Comparison of ENCODE assay signal across 8 mouse cellular contexts in the genomic region with DNA sequence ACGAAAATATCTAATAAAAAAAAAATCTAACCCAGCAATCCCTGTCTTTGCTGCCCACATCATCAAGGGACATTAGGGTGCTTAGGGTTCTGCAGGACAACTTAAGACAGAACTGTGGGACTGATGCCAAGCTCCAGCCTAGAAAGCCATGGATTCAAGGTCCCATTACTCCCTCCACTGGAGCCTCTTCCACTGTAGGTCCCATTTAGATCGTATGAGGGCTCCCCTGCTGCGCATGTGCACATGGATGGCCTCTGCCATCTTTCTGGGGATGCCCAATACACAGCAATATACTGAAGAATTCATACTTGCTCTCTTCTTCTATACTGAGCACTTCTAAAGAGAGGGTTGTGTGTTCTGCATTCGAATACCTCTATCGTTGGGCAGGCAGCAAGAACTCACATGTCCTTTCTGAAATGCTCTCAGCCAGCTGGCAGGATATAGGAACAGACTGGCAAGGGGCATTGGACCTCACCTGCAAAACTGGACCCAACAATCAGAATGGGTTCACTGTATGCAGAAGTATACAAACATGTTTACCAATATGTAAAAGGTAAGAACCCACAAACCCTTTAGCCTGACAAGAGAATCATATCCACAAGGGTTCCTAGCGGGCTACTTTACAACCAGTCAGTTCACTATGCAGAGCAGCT. TPM values are rescaled to one million over a fixed set of nuclear protein-coding genes. Genes with fewer than 3 reads are reported as not detected.
DNase-seq lines count a peak whose midpoint lies in the region; ATAC-seq and TF ChIP-seq lines count a peak whose summit lies in the region.

No protein-coding gene starts in this region.

- TF ChIP-seq POLR2A in bone marrow macrophage, adult 2 months (IDR thresholded peaks at IDR 0.05; ENCODE audit: borderline replicate concordance, low read depth, low read length) = no peak

- no peak for ATAC-seq in forebrain, embryonic 14.5 days
- ATAC-seq in liver, embryonic 15.5 days (ENCODE audit: insufficient read depth) = no peak

- peak overlapping the region; percentile 98 for H3K4me3 ChIP-seq in heart, embryonic 10.5 days
- H3K4me3 ChIP-seq in bone marrow macrophage, adult 2 months (ENCODE audit: insufficient read depth, low read length) = peak overlapping the region; percentile 98; the same call in 1 of the 2 replicates
- H3K4me3 ChIP-seq in forebrain, embryonic 14.5 days (ENCODE audit: low read depth, low read length) = peak overlapping the region; percentile 97
- peak overlapping the region; percentile 99 for H3K4me3 ChIP-seq in liver, embryonic 15.5 days (replicated peaks)

- H3K9ac ChIP-seq in forebrain, embryonic 14.5 days (ENCODE audit: low read length) = peak overlapping the region; percentile 99
- H3K9ac ChIP-seq in liver, embryonic 15.5 days = peak overlapping the region; percentile 97; the same call in 1 of the 2 replicates

- H3K36me3 ChIP-seq in heart, embryonic 10.5 days = peaks cover 9% of the 10 kb centered on the region; the same call in 1 of the 2 replicates
- H3K36me3 ChIP-seq in forebrain, embryonic 14.5 days (ENCODE audit: control insufficient read depth, insufficient read depth, low read length) = 0 out of 2 replicates have a peak, but pooled peaks cover 6% of the 10 kb centered on the region
- H3K36me3 ChIP-seq in liver, embryonic 15.5 days (replicated peaks) = 0 out of 2 replicates have a peak, but pooled peaks cover 2% of the 10 kb centered on the region

- peaks cover 25% of the 10 kb centered on the region for H3K4me1 ChIP-seq in heart, embryonic 10.5 days
- H3K4me1 ChIP-seq in bone marrow macrophage, adult 2 months (ENCODE audit: control insufficient read depth, insufficient read depth, low read length) = peaks cover 15% of the 10 kb centered on the region
- H3K4me1 ChIP-seq in forebrain, embryonic 14.5 days (ENCODE audit: control insufficient read depth, insufficient read depth, low read length) = peaks cover 16% of the 10 kb centered on the region
- peaks cover 36% of the 10 kb centered on the region for H3K4me1 ChIP-seq in liver, embryonic 15.5 days (replicated peaks)

- 86% methylated on average over 6 of the region's 6 CpGs for WGBS in heart, embryonic 10.5 days
- 84% methylated on average over 6 of the region's 6 CpGs for WGBS in forebrain, embryonic 14.5 days
- WGBS in liver, embryonic 15.5 days (ENCODE audit: insufficient replicate concordance) = 76% methylated on average over 6 of the region's 6 CpGs

- H3K27me3 ChIP-seq in heart, embryonic 10.5 days (ENCODE audit: insufficient read depth, poor library complexity, severe bottlenecking) = peaks cover 3% of the 10 kb centered on the region; the same call in 1 of the 2 replicates
- H3K27me3 ChIP-seq in forebrain, embryonic 14.5 days (replicated peaks; ENCODE audit: control insufficient read depth, insufficient read depth, low read length) = no peaks in the 10 kb centered on the region
- no peaks in the 10 kb centered on the region for H3K27me3 ChIP-seq in liver, embryonic 15.5 days

- peak overlapping the region; percentile 95 for H3K4me2 ChIP-seq in forebrain, embryonic 14.5 days (ENCODE audit: low read length)
- peak overlapping the region; percentile 87 for H3K4me2 ChIP-seq in liver, embryonic 15.5 days

- H3K27ac ChIP-seq in heart, embryonic 10.5 days = no peak overlapping the region
- no peak overlapping the region for H3K27ac ChIP-seq in bone marrow macrophage, adult 2 months (ENCODE audit: insufficient read depth, low read depth, low read length)
- no peak overlapping the region for H3K27ac ChIP-seq in forebrain, embryonic 14.5 days (ENCODE audit: low read depth, low read length)
- peak overlapping the region; percentile 91; the same call in 1 of the 2 replicates for H3K27ac ChIP-seq in liver, embryonic 15.5 days (replicated peaks)

- DNase-seq in heart, embryonic 10.5 days (ENCODE audit: low spot score) = no peak
- DNase-seq in heart, postnatal 36 days = no peak
- DNase-seq in forebrain, embryonic 14.5 days (ENCODE audit: low spot score) = no peak
- no peak for DNase-seq in spleen, postnatal 14 days (ENCODE audit: low spot score in 2 of 2)
- no peak for DNase-seq in frontal cortex, adult 2 months (ENCODE audit: extremely low spot score in 1 of 2, low spot score in 1 of 2)
- no peak for DNase-seq in kidney, adult 18-20 months

- intact Hi-C loops in heart, postnatal 36 days (cut with DNase I) = no loop called here

- no peak for TF ChIP-seq CTCF in bone marrow macrophage, adult 2 months (IDR thresholded peaks at IDR 0.05; ENCODE audit: low read depth, low read length)

- H3K9me3 ChIP-seq in heart, embryonic 10.5 days = no peaks in the 10 kb centered on the region
- no peaks in the 10 kb centered on the region for H3K9me3 ChIP-seq in forebrain, embryonic 14.5 days (replicated peaks; ENCODE audit: control insufficient read depth, low read length)
- H3K9me3 ChIP-seq in liver, embryonic 15.5 days (replicated peaks) = no peaks in the 10 kb centered on the region

RNA-seq across cellular contexts. Expression of gene Gm20518, which starts 1.7 kb away (rescaled TPM):
- polyA plus RNA-seq in heart, embryonic 10.5 days (2016; fragmentation: Nextera tagmentation; extraction: Ambion mirVana) = 0.22 and 0.25 TPM in 2 replicates
- total RNA-seq in heart, postnatal 36 days (2021) = under 1 TPM; 0.16 to 0.17 TPM
- not detected in 2 replicates for polyA plus RNA-seq in bone marrow macrophage, adult 2 months (2012; ENCODE audit: insufficient read depth, insufficient read length, missing spikeins)
- polyA plus RNA-seq in forebrain, embryonic 14.5 days (2014; fragmentation: Nextera tagmentation; extraction: Ambion mirVana) = 0.26 and 0.38 TPM in 2 replicates
- 0.03 and 0.07 TPM in 2 replicates for polyA plus RNA-seq in liver, embryonic 15.5 days (2015; fragmentation: Nextera tagmentation; extraction: Ambion mirVana)
- 2.3 and 2.7 TPM in 2 replicates for polyA plus RNA-seq in frontal cortex, adult 2 months (2012; rRNA removed)

RNA-seq across cellular contexts. Expression of gene Tssk1, which starts 4.2 kb away (rescaled TPM):
- not detected in 2 replicates for polyA plus RNA-seq in heart, embryonic 10.5 days (2016; fragmentation: Nextera tagmentation; extraction: Ambion mirVana)
- under 1 TPM; 0.11 to 0.14 TPM for total RNA-seq in heart, postnatal 36 days (2021)
- not detected in 2 replicates for polyA plus RNA-seq in bone marrow macrophage, adult 2 months (2012; ENCODE audit: insufficient read depth, insufficient read length, missing spikeins)
- 0.06 TPM in 1 of 2 replicates, not detected in the other for polyA plus RNA-seq in forebrain, embryonic 14.5 days (2014; fragmentation: Nextera tagmentation; extraction: Ambion mirVana)
- polyA plus RNA-seq in liver, embryonic 15.5 days (2015; fragmentation: Nextera tagmentation; extraction: Ambion mirVana) = not detected in 2 replicates
- 0.04 and 0.08 TPM in 2 replicates for polyA plus RNA-seq in frontal cortex, adult 2 months (2012; rRNA removed)

RNA-seq across cellular contexts. Expression of gene Dgcr2, which starts 8.5 kb away (rescaled TPM):
- polyA plus RNA-seq in heart, embryonic 10.5 days (2016; fragmentation: Nextera tagmentation; extraction: Ambion mirVana) = 63.7 and 69.6 TPM in 2 replicates
- total RNA-seq in heart, postnatal 36 days (2021) = 10 to 100 TPM; 47.3 to 48.6 TPM
- polyA plus RNA-seq in bone marrow macrophage, adult 2 months (2012; ENCODE audit: insufficient read depth, insufficient read length, missing spikeins) = 23.2 and 29.4 TPM in 2 replicates
- polyA plus RNA-seq in forebrain, embryonic 14.5 days (2014; fragmentation: Nextera tagmentation; extraction: Ambion mirVana) = 75.3 and 93.1 TPM in 2 replicates
- 18.3 and 22.0 TPM in 2 replicates for polyA plus RNA-seq in liver, embryonic 15.5 days (2015; fragmentation: Nextera tagmentation; extraction: Ambion mirVana)
- 87.2 and 95.4 TPM in 2 replicates for polyA plus RNA-seq in frontal cortex, adult 2 months (2012; rRNA removed)

RNA-seq across cellular contexts. Expression of gene Tssk2, which starts 8.6 kb away (rescaled TPM):
- not detected in 2 replicates for polyA plus RNA-seq in heart, embryonic 10.5 days (2016; fragmentation: Nextera tagmentation; extraction: Ambion mirVana)
- not detected for total RNA-seq in heart, postnatal 36 days (2021)
- not detected in 2 replicates for polyA plus RNA-seq in bone marrow macrophage, adult 2 months (2012; ENCODE audit: insufficient read depth, insufficient read length, missing spikeins)
- polyA plus RNA-seq in forebrain, embryonic 14.5 days (2014; fragmentation: Nextera tagmentation; extraction: Ambion mirVana) = 0.13 and 0.41 TPM in 2 replicates
- polyA plus RNA-seq in liver, embryonic 15.5 days (2015; fragmentation: Nextera tagmentation; extraction: Ambion mirVana) = not detected in 2 replicates
- polyA plus RNA-seq in frontal cortex, adult 2 months (2012; rRNA removed) = not detected in 2 replicates

RNA-seq across cellular contexts. Expression of gene Ess2, which starts 21.3 kb away (rescaled TPM):
- polyA plus RNA-seq in heart, embryonic 10.5 days (2016; fragmentation: Nextera tagmentation; extraction: Ambion mirVana) = 39.7 and 39.9 TPM in 2 replicates
- 10 to 100 TPM in 1 of 2 experiments, 1 to 10 TPM in 1; 8.7 to 10.6 TPM for total RNA-seq in heart, postnatal 36 days (2021)
- polyA plus RNA-seq in bone marrow macrophage, adult 2 months (2012; ENCODE audit: insufficient read depth, insufficient read length, missing spikeins) = 20.1 and 27.1 TPM in 2 replicates
- polyA plus RNA-seq in forebrain, embryonic 14.5 days (2014; fragmentation: Nextera tagmentation; extraction: Ambion mirVana) = 43.5 and 46.1 TPM in 2 replicates
- 9.9 and 10.0 TPM in 2 replicates for polyA plus RNA-seq in liver, embryonic 15.5 days (2015; fragmentation: Nextera tagmentation; extraction: Ambion mirVana)
- polyA plus RNA-seq in frontal cortex, adult 2 months (2012; rRNA removed) = 36.4 and 47.2 TPM in 2 replicates
